Mouse (Mus musculus) layer of hippocampus, adult 2 months (tissue): ENCODE results near the gene Rspo3. TPM values are rescaled to one million over a fixed set of nuclear protein-coding genes. Genes with fewer than 3 reads are reported as not detected.

Source experiments
- DNase-seq, 2 experiments: peaks; one replicate each; pipeline ENCODE4 v3.0.0; 2022; ENCODE audit warnings: low spot score in 2 of 2
- H3K27ac ChIP-seq: fragments of 200-600 bp; 2 replicates; pipeline ENCODE4 v1.8.1; 2022
- H3K4me3 ChIP-seq: fragments of 200-600 bp; 2 replicates; pipeline ENCODE4 v1.8.1; 2022; ENCODE audit warnings: mild to moderate bottlenecking
- CTCF ChIP-seq: fragments of 200-600 bp; conservative IDR thresholded peaks from 2 replicates; pipeline ENCODE4 v1.8.1; 2022; ENCODE audit warnings: antibody characterized with exemption, mild to moderate bottlenecking, moderate library complexity
- total RNA-seq, 2 experiments: library from RNA; stranded (reverse); gene quantifications; 2 replicates each; pipeline ENCODE4 v1.2.3; 2021

The Rspo3 gene
- total RNA-seq, 2 experiments from 2014 or later: 12.5 to 13.0 TPM

DNA sequence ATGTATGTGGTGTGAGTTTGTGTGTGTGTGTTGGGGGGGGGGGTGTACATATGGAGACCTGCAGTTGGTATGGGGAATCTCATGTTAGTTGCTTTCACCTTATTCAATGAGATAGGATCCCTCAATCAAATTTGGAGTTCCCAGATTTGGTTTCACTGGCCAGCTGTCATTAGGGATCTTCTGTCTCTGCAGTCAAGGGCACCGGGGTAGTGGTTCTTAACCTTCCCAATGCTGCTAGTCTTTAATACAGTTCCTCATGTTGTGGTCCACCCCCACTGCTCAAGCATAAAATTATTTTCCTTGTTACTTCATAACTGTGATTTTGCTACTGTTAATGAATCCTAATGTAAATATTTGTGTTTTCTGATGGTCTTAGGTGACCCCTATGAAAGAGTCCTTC lies 22.1 kb downstream of the Rspo3 start:
- no peak for TF ChIP-seq CTCF
- no peak for DNase-seq
- Histone ChIP-seq H3K27ac (no peak overlapping the region), H3K4me3 (no peak overlapping the region)

DNA sequence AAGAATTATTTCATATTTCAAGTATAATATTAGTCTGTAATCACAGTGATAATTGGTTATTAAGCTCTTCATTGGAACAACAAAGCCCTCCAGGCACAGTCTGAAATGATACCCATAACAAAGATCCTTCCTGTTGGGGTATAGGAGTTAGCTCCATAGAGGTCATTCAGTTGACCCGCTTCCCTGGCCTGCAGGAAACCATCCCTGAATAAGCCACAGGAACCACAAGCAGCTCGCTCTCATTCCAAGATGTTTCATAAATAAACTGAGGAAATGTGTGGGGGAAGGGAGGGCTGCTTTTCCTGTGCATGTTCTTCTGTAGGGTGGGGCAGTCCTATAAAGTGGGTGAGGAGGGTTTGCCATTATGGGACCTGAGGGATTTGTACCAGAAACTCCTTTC lies 27.5 kb downstream of the Rspo3 start:
- DNase-seq: no peak
- Histone ChIP-seq H3K4me3 (no peak overlapping the region), H3K27ac (no peak overlapping the region)
- TF ChIP-seq CTCF: no peak

DNA sequence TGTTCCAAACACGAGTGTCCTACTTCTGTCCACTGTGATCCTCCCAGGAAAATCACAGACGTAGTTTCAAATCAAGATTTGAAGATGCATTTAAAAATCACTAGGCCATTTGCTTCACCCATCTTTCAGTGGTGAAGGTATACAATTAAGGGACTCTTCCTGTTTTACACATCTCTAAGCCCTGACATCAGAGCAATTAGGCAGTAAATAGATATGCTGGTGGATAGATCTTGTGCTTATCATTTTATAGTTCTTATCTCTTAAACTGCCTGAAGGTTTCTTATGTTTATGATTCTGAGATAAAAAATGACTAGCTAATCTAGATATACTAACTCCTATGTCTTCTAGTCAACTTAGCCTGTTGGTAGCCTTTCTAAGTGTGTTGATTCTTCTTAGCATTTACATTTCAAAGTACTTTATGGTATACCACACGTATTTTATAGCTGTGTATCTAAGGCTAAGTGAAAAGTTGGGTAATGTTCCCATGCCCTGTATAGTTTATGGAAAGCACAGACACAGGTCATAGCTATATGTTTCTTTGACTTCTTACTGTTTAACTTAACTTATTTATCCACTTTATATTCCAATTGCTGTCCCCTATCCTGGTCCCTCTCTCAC lies 38.4 kb downstream of the Rspo3 start:
- no peak for TF ChIP-seq CTCF
- no peak overlapping the region for H3K4me3 ChIP-seq
- DNase-seq: no peak
- no peak overlapping the region for H3K27ac ChIP-seq

DNA sequence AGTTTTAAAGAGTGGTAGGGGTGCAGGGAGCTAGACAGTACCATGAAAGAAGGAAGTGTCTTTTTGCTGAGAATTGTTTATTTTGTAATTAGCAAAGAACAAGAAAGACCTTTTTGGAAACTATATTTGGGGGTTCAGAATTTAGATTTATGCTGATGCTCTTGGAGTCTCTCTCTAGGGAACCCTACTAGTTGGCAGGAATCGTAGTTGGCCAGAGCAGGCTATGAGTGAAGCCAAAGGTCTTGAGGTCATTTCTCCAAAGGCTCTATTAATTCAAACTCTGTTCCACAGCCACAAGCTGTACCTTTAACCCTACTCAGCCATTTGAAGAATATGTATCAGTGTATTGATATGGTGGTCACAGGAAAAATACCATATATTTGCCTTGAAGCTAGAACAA lies 41.7 kb downstream of the Rspo3 start:
- Histone ChIP-seq H3K27ac (no peak overlapping the region), H3K4me3 (no peak overlapping the region)
- no peak for TF ChIP-seq CTCF
- DNase-seq: no peak

DNA sequence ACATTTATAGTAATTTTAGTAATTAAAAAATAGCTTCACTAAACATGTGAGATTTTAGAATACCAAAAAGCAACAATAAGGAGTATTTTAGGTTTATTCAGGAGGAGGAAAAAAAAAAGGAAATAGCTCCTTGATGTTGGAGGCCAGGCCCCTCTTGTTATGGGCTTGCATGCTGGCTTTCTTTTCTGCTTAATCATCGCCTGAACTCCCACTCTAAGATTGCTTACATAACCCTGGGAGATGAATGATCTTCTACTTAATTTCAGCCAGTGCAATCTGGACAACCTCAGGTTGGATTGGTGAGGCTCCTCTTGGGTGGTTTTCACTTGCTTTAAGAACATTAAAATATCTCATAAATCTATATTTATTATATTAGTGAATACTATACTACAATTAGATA lies 54.7 kb downstream of the Rspo3 start:
- no peak for DNase-seq
- Histone ChIP-seq H3K4me3 (no peak overlapping the region), H3K27ac (no peak overlapping the region)
- TF ChIP-seq CTCF: no peak

DNA sequence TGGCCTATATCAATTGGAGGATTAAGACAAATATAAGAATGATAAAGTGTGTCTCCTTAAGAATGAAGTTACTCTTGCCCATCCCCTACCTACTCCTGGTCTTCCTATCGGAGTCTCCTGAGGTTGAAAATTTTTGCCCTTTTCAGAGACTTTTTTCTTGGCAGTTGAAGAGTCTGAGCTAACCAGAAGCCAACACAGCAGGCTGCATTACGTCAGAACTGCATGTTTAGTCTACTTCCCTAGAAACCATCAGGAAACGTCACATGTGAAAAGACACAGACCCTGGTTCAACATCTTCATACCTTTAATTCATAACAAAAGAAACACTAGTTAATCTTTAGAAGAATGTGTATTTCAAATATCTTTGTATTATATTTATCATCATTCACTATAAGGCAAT lies 56.3 kb downstream of the Rspo3 start:
- TF ChIP-seq CTCF: no peak
- no peak overlapping the region for H3K27ac ChIP-seq
- no peak overlapping the region for H3K4me3 ChIP-seq

DNA sequence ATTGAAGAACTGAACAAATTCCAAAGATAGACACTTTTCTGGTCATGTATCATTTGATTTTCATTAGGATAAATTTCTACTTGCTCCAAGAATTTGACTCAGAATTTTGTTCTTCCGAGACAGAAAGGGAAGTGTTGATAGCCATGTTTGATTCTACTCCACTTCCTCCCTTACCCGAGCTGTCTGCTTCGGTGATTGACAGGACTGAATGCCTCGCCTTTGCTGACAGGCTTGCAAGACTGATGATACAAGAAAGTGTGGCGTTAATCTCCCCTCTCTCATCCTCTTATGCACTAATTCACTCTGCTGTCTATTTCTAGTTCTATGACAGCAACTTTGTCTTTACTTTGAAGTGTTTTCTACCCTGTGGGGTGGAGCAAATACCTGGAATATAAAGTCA lies 65.2 kb downstream of the Rspo3 start:
- no peak for DNase-seq
- Histone ChIP-seq H3K27ac (no peak overlapping the region), H3K4me3 (no peak overlapping the region)
- TF ChIP-seq CTCF: no peak

More for the DNA sequence above, 56.3 kb downstream of the Rspo3 start:
- DNase-seq: no peak

DNA sequence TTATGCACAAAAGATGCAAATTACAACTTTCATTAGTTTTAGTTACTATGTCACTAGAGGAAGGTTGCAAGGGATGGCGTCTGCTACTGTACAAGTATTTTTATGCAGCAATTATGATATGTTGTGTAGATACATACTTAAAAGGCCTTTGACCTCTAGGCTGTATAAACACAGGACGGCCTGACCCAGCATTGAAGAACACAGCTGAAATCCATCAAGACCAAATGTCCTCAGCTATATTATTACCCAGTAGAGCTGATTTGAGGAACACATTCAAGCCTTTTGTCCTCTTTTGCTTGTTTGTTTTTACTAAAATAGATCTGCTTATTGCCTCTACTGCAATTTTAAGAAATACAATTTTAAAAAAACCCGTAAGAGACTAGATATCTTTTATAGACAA lies 75.6 kb downstream of the Rspo3 start:
- no peak overlapping the region for H3K4me3 ChIP-seq
- no peak overlapping the region for H3K27ac ChIP-seq
- TF ChIP-seq CTCF: no peak
- no peak for DNase-seq

DNA sequence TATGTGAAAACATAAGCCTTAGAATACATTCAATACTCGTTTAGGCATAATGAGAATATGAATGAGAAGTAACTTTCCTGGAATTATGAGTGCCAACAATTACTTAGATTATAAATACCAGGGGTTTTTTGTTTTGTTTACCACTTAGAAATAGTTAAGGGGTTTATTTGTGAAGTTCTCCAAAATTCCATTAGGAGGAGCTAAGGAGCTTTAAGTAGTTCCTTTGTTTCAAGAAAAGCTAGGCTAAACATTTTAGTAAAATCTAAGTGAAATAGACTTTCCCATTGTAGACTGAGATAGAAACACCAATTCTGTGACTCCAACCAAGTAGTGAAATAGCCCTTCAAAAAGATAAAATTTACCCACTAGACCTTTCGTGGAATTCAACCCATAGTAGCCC lies 76.0 kb downstream of the Rspo3 start:
- TF ChIP-seq CTCF: peak; percentile 73
- Histone ChIP-seq H3K27ac (no peak overlapping the region), H3K4me3 (no peak overlapping the region)
- no peak for DNase-seq

DNA sequence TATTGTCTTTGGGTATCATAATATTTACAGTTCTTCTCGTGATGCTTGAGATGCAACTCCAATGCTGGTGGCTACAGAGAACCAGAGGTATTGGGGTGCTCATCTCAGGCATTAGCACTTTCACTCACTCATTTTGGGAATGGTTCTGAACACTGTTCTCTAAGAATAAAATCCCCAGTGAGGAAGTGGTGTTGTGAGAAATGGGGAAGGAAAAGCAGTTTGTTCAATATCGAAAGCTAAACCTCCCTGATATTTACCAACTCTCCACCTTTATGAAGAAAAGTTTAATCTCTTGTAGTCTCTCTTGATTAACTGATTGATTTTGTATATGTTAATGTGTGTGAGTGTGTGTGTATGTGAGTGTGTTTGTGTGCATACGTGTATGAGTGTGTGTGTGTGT lies 90.6 kb downstream of the Rspo3 start:
- H3K27ac ChIP-seq: no peak overlapping the region
- H3K4me3 ChIP-seq: no peak overlapping the region
- no peak for DNase-seq
- no peak for TF ChIP-seq CTCF

DNA sequence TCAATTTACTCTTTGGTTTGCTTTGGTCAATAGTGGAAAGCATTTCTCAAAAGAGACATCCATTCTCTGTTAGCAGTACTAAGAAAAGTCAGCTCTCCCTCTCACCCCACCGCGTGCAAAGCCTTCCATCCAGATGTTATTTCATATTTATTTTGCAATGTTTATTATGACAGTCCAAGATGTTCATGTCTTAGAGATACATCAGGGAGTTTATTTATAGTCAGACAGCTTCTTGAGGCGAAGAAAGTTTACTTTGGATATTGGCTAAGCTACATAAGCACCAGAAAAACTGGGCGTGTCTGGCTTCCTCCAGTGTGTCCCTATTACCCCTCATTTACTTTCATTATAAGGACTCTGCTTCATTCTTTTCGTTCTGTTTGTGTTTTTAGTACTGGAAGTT lies 94.4 kb downstream of the Rspo3 start:
- H3K27ac ChIP-seq: no peak overlapping the region
- TF ChIP-seq CTCF: no peak
- no peak for DNase-seq
- H3K4me3 ChIP-seq: no peak overlapping the region

DNA sequence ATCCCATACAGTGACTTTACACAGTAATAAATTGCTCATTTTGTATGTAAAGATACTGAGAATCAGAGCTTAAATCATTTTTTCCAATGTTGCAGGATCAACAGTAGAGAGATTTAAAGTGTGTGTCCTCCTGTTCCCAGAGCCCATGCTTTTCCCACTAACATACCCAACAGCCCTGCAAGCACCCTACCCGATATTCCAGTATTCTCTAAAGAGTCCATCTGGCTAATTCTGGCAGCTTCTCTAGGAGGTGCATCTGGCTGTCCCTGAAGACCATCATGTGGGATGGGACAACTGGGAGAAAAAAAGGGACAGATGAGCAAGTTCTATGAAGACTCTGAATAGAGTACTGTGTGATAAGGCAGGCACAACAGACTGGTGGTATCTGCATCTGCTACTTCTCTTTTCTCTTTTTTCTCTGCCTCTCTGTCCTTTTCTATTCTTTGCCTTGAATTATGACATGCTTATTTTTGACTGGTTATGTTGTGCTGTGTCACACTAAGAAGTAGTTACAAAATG lies 102.7 kb downstream of the Rspo3 start:
- peak; percentile 27 to 35 for DNase-seq
- peak overlapping the region; percentile 65 for H3K27ac ChIP-seq
- no peak overlapping the region for H3K4me3 ChIP-seq
- TF ChIP-seq CTCF: no peak

DNA sequence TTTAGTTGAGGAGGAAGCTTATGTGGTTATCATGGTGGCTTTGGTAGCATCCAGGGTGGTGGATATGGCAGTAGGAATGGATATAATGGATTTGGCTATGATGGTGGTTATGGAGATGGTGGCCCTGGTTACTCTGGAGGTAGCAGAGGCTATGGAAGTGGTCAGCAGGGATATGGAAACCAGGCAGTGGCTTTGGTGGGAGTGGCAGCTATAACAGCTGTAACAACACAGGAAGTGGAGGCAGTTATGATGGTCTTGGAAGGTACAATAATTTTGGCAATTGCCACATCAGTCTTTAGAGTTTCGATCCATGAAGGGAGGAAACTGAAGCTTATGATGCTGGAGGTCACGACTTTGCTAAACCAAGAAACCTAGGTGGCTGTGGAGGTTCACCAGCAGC lies 109.0 kb downstream of the Rspo3 start:
- no peak for TF ChIP-seq CTCF

DNA sequence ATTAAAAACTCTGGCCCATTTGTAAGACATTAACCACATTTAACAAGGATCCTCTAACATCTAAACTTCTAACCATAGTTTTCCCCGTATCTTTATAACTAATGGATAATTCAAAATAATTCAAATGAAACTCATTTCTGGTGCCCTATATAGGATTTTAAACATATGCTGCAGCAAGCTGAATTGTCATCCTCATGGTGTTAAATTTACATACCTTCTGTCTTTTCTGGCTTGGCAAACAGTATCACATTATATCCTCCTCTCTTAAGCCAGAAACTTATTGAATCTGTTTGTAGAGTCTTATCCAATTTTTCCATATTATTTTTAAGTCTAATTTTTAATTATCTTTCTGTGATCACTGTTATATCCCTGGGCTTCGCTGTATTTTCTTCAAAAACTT lies 111.1 kb downstream of the Rspo3 start:
- Histone ChIP-seq H3K27ac (no peak overlapping the region), H3K4me3 (no peak overlapping the region)
- DNase-seq: peak in 1 of 2 experiments; percentile 6
- no peak for TF ChIP-seq CTCF

More for the DNA sequence above, 109.0 kb downstream of the Rspo3 start:
- no peak overlapping the region for H3K27ac ChIP-seq
- H3K4me3 ChIP-seq: no peak overlapping the region
- no peak for DNase-seq
